Mouse (Mus musculus): Measurements from ENCODE around the gene Tpp2.
"Not testable (repeated sequence)": the region's sequence is repeated elsewhere in the genome, so short reads cannot be mapped to it uniquely, and the experiment has no call there.

The Tpp2 gene

DNA sequence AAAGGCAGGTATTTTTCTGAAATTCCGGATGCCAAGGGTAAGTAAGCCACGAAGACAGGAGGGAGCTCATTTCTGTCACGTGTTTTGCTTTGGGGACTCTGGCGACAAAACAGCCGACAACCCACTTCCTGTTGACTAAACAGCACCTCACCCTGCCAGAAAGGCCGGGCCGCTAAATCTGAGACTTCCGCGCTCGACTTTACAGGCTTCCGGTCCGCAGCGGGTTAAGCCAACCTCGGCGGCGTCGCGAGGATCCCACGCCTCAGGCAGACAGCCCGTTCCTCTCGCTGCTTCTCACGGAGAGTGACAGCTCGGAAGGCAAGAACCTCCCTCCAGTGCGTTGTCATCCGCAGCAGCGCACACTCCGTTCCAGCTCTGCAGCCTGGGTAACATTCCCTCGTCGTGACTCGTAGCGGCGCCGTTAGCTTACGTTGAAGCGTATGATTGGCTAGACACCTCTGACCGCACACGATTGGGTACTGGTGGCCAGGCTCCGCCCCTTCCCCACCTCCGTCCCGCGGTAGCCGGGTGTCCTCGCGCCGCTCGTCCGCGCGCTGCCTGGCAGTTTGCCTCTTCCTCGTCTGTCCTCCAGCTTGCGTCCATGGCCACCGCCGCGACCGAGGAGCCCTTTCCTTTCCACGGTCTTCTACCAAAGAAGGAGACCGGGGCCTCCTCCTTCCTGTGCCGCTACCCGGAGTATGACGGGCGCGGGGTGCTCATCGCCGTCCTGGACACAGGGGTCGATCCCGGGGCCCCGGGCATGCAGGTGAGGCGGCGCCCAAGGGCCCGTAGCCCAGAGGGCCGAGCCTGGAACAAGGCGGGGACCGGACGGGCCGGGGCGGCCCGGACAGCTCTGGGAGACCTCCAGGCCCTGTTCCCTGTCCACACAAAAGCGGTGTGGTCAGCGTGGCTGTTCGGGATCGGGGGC is at the start of gene Tpp2:
Tpp2 (plus strand) TSS at position 160 of the 928 bp plus-strand sequence.
- DNase-seq (ENCODE audit: low spot score in 2 of 2): peak; percentile 92 to 96

DNA sequence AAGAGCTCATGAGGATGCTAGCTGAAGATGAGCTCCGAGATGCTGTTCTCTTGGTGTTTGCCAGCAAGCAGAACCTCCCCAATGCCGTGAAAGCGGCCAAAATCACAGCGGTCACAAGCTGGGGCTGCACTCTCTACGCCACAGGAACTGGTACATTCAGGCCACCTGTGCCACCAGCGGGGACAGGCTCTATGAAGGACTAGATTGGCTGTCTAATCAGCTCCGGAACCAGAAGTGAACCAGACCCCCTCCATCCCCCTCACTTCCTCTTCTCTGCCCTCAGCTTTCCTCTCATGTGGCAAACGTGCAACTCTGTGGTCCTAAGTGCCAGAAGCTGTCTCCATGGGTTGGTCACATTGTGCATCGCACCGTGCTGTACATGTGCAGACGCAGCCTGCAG is 45.1 kb upstream of the Tpp2 start:
- not testable (repeated sequence) for DNase-seq (ENCODE audit: low spot score in 2 of 2)

DNA sequence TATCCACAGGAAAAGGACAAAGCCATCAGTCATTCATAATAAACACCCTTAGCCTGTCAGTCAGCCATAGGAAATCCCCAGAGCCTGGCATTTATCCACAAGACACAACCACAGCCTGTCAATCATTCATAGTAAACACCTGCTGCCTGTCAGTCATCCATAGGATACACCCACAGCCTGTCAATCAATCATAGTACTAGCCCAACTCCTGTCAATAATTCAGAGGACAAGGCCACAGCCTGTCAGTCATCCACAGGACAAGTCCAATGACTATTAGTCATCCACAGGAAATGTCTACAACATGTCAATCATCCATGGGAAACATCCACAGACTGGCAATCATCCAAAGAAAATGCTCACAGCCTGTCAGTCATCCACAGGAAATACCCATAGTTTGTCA is 37.7 kb upstream of the Tpp2 start:
- DNase-seq (ENCODE audit: low spot score in 2 of 2): no peak

DNA sequence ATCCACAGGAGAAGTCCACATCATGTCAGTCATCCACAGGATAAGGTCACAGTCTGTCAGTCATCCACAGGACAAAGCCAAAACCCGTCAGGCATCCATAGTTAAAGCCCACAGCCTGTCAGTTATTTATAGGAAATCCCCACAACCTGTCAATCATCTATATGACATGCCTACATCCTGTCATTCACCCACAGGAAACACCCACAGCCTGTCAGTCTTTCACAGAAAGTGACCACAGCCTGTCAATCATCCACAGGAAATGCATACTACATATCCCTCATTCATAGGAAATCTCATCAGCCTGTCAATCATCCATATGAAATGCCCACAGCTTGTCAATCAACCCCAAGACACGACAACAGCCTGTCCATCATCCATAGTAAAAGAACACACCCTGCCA is 36.3 kb upstream of the Tpp2 start:
- DNase-seq (ENCODE audit: low spot score in 2 of 2): no peak

DNA sequence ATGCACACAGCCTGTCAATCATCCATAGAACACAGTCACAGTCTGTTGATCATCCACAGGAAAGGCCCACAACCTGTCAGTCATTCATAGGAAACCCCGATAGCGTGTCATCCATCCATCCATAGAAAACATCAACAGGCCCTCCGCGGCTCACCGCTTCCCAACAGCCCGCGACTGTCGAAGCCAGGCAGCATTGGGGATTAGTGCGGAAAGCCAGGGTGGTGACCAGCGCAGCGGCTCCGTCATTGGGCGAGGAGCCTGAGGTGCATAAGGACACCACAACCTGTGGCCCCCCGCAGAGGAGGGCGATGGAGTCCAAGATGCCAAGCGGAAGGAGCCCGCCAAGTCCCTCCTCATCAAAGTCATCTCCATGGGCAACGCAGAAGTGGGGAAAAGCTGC is 35.5 kb upstream of the Tpp2 start:
- DNase-seq (ENCODE audit: low spot score in 2 of 2): no peak

DNA sequence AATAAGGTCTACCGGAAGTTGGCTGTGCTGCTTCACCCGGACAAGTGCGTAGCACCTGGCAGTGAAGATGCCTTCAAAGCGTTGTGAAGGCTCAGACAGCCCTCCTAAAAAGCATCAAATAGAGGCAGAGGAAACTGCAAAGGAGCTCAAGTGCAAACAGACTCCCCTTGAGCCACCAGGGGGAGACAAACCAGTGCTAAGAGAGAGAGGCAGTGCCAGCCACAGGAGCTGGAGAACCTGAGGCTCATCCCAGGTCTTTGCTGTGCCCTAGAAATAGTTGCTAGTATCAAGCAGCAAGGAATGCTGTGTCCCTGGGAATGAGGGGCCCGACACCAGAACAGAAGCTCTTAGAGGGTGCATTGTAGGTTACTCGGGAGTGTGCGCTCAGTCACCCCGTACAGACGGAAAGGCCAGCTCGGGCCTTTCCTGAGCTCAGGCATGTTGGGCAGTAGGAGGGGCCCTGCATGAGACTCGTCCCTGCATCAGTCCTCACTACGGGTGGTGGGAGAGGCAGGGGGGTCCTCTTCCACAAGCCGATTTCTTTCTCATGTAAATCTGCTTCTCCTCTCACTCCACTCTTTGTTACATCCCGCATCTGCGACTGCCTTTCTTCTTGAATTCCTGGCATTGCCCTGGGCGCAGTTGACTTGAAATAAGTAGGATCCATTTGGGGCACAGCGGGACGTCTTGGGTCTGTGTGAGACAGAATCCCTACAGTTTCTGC is 34.3 kb upstream of the Tpp2 start:
- peak; percentile 45 to 64 for DNase-seq (ENCODE audit: low spot score in 2 of 2)

DNA sequence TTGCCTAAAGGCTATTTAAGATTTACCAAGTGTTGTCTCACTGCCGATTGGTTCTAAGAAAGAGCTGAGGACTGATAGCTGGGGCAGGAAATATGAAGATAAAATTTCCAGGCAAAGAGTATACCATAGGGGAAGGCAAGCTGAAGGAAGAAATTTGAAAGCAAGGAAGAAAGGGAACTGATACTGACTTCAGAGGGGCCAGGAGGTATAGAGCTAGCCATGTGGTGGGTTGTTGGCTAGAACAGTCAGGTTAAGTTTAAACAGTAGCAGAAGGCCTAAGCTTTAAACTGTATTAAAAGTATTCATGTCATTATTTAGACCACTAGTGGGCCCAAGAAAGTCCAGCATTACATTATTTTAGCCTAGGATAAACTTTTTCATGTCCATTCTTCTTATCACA is 31.0 kb upstream of the Tpp2 start:
- DNase-seq (ENCODE audit: low spot score in 2 of 2): no peak

DNA sequence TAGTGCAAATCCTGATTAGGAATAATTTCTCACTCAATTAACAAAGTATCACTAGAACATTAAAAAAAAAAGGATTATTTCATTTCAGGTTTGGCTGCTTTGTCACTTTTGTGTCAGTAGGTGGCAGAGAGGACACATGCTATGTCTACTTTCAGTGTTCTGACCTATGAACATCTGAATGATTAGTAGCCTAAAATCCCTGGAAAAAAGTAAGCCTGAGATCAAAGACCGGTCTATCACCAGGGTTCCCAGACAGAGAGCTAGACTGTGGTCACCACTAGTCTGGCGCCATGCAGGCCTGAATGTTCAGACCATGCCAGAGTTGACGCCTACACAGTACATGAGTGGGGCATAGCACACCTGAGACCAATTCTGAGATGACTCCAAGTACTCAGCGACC is 30.6 kb upstream of the Tpp2 start:
- DNase-seq (ENCODE audit: low spot score in 2 of 2): no peak

DNA sequence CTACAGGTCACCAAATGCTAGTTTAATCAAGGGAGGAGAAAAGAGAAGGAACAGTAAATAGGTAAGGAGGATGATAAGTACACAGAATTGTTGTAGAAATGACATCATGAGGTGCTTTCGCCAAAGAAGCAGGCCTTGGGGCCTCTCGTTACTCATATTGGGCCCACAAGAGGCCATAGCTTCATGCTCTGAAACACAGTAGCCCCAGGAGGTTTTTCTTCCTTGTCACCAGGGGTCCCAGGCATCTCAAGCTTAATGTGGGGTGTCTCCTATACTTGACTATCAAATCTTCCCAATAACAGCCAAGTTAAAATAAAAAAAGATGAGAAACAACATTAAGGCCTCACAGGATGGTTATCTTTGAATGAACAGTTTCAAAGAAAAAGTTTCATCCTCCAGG is 18.0 kb upstream of the Tpp2 start:
- no peak for DNase-seq (ENCODE audit: low spot score in 2 of 2)

DNA sequence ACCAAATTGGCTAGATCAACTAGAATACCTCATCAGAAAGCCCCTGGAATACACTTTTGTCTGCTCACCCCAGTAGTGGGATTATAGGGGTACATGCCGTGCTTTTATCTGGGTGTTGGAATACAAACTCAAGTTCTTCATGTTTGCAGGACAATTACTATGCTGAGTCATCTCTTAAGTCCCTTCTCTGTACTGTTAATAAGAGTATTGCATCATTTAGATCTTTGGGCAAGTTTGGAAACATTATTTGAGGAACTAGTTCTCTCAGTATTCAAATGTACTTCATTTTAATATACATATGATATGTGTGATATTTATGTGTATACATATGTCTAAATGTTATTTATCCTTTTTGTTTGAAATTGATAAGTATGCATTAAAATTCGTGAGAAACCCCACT is 16.6 kb upstream of the Tpp2 start:
- no peak for DNase-seq (ENCODE audit: low spot score in 2 of 2)

DNA sequence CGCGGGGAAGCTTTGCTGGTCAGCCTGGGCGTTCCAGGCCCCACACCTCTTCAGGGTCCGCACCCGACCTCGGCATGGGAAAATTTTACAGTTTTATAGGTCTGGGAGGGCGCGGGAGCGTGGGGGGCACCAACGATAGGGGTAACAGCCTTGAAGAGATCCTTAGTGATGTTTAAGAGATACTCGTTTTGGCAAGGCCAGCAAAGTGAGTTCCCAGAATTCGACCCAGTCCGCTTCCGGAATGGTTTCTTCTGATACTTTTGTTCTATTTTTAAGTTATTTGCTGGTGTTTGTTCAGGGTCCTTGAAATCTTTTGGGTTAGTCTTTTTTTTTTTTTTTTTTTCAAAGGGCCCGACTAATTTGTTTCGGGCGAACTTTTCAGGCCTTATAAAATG is 966 bp downstream of the Tpp2 start:
- DNase-seq (ENCODE audit: low spot score in 2 of 2): no peak

DNA sequence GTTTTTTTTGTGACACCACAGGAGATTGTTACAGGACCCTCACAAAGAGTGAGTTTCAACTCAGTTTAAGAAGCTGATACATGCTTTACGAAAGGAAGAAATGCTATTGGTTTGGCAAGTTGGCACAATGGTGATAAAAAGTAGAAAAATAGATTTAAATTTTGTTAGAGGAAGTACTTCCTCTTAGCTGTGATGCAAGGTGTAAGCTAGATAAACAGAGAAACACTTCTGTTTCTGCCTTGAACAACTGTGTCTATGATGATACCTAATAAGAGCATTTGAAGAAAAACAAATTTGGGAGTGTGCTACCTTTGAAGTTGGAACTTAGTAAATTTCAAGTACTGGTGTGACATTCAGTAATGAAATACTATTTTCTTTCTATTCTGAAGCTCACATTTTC is 5.9 kb downstream of the Tpp2 start:
- no peak for DNase-seq (ENCODE audit: low spot score in 2 of 2)

DNA sequence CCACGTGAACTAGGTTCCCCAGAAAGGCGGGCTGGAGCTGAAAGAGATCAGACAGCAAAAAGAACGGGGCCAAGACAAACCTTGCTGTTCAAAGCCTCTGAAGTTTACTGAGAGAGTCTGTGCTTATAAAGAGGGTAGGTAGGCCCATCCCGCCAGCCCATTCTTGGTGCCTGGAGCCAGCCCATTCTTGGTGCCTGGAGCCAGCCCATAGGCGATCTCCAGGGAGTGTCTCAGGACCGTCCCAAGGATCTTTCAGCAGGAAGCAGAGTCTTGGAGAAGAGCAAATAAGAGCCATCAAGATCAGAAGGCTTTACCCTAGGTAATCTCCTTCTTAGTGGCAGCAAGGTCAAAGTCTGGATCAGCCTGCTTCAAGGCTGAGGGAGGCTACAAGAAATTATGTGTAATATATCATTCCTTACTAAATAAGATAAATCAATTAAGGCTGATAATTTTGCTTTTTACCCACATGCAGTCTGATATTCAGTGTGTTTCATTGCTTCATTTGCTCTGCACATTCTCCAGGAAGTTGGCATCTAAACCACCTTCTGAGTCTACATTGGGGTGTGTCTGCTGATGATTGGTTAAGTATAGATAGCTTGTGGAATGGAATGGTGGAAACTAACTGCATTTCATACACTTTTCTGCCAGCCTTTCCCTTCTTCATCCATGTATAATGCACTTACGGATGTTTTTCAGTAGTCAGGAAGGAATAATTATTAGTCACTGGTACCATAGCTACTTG is 8.2 kb downstream of the Tpp2 start:
- DNase-seq (ENCODE audit: low spot score in 2 of 2): no peak

DNA sequence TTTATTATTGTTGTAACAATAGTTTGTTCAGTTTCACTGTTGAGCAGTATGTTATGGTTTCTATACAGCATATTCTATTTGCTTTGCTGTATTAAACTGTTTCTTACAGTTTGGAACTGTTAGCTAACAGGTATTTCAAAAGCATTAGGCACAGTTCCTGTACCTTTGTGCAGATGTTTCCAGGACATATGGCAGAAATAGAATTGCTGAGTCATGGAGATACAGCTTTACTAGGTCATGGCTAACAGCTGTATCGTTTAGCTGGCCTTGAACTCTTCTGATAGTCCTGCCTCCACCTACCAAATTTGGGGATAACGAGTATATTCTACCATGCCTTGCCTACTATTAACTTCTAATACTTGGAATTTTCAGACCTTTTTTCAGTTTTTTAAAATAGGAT is 9.4 kb downstream of the Tpp2 start:
- no peak for DNase-seq (ENCODE audit: low spot score in 2 of 2)

DNA sequence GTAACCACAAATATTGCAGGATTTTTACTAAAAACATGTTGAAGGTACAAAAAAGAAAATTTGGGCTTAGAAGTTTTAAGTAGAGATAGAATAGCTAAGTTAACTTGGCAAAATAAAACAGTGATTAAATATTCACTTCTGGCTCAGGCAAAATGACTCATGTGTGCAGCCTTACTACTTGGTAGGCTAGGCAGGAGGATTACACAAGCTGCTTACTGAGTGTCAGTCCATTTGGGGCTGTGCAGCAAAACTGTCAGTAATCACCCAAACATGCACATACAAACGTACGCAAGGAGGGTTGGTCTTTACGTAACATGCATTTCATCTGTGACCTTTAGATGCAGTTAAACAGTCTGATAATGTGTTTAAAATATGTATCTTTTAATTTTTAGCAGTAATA is 20.2 kb downstream of the Tpp2 start:
- DNase-seq (ENCODE audit: low spot score in 2 of 2): no peak

DNA sequence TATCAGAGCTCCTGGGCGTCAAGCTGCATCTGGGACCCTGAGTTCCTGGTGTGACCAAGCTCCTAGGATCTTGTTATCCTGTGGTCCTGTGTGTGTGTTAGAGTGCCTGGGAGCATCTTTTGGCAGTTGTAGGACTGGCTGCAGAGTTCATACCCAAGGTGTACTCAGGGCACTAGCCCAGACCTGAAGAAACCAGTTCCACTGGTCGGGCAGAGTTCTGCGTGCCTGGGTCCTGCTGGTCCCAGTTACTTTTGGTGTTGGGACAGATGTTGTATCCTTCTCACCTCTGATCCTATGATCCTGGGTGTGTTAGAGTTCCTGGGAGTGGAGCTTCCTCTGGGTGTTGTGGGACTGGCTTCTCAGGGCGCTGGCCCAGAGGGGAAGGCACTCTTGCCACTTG is 30.9 kb downstream of the Tpp2 start:
- peak; percentile 48 to 64 for DNase-seq (ENCODE audit: low spot score in 2 of 2)

DNA sequence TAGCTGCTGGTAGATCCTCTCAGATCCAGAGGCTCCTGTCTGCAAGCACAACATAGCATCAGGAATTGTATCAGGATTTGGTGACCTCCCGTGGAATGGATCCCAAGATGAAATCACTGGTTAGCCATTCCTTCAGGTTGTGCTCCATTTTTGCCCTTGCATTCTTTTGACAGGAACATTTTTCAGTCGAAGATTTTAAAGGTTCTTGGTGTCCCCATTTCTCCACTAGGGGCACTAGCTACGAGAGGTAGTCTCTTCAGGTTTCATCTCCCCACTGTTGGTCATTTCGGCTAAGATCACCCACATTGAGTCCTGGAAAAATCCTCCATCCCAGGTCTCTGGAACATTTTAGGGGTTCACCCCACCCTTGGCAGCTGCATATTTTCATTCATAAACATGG is 33.3 kb downstream of the Tpp2 start:
- DNase-seq (ENCODE audit: low spot score in 2 of 2): no peak

DNA sequence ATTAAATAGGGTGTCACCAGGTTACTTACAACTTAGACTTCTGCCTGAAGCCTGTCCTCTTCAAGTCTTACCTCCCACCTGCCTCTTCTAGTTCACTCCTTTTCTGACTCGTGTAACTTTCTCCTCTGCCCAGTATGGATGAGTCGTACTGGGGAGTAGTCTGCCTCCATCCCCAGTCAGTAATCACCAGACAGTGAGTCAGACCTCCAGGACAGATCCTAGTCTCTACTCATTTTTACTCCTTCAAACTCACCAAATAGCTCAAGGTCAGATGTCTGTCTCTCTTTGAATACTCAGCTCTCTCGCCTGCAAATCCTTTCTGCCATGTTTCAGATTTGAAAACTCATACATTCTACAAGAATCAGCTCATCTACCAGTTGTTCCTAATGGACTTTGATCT is 35.9 kb downstream of the Tpp2 start:
- no peak for DNase-seq (ENCODE audit: low spot score in 2 of 2)

DNA sequence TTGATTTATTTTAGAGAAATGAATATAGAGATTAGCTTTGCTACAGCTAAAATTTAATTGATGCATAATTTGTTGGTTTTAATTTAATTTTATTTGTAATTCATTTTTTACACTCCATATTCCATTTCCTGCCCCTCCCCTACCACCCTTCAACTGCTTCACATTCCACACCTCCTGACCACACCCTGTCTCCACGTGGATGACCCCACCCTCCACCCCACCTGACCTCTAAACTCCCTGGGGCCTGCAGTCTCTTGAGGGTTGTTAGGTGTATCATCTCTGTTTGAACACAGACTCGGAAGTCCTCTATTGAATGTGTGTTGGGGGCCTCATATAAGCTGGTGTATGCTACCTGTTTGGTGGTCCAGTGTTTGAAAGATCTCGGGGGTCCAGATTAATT is 37.6 kb downstream of the Tpp2 start:
- no peak for DNase-seq (ENCODE audit: low spot score in 2 of 2)

DNA sequence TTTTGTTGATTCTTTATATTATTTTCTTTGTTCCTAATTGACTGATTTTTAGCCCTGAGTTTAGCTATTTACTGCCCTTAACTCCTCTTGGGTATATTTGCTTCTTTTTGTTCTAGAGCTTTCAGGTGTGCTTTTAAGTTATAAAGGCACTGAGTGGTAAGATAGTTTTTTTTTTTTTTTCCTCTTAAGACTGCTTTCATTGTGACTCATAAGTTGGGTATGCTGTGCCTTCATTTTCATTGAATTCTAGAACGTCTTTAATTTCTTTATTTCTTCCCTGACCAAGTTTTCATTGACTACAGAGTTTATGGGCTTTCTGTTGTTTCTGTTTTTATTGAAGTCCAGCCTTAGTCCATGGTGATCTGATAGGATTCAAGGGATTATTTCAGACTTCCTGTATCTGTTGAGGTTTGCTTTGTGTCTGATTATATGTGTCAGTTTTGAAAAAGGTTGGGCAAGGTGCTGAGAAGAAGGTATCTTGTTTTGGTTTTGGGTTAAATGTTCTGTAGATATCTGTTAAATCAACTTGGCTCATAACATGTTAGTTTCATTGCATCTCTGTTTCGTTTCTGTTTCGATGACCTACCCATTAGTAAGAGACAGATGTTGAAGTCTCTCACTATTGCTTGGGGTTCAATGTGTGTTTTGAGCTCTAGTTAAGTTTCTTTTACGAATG is 63.6 kb downstream of the Tpp2 start:
- DNase-seq (ENCODE audit: low spot score in 2 of 2): no peak

DNA sequence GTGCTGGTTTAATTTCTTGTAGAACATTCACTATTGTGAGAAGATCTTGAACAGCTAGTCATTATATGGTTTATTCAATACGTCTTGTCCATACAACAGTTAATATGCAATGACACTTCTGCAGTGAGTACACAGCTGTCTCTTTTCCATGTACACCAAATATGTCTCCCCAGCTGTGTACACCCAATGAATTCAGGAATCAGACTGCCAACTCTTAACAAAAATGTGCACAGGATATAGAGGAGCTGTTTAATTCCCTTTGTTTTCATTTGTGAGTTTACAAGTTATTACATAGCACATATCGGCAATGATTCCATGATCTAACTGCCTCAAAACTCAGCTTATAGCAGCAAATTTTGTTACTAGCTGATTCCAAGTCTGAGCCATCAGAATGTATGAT is 71.1 kb downstream of the Tpp2 start:
- no peak for DNase-seq (ENCODE audit: low spot score in 2 of 2)

DNA sequence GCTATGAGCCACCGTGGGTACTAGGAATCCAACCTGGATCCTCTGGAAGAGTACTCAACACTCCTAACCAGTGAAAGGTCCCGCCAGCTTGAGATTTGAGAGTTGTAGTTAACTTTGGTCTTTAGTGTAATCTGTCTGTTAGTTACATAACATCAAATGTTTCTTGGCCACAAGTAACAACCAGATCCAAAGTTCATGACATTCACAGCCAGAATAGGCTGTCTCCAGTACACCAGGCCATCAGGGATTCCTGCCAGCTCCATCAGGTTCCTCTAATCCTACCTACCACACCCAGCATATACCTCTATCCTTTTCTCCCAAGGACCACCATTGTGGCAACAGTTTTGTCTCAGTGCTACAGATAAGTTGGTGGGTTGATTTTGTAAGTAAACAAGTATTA is 82.1 kb downstream of the Tpp2 start:
- no peak for DNase-seq (ENCODE audit: low spot score in 2 of 2)
